Mouse (Mus musculus): Measurements from ENCODE around the gene Elmod3. TPM values are rescaled to one million over a fixed set of nuclear protein-coding genes. Genes with fewer than 3 reads are reported as not detected.

Gene Elmod3
- total and polyA plus RNA-seq, 3 experiments, result 4.2 to 9.0 (median 7.1) TPM

DNA sequence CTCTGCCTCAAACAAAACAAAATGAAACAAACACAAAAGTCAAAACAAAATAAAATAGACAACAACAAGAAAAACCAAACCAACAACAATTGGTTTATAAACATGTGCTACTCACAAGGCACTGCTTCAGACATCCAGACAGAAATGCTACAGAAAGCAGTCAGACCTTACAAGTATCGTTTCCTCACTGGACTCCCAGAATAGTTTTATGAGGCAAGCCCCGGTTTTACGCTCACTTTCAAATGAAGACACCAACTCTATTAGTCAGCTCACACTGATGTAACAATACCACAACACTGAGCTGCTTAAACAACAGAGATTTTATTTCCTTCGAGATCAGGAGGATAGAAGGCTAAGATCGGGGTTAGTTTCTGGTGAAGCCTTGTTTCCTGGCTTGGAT, 75.9 kb downstream of the Elmod3 start (continued):
- 0 out of 2 replicates have a peak, but pooled peaks have one; percentile 25 for TF ChIP-seq JUND (conservative IDR thresholded peaks at IDR 0.05; ENCODE audit: low read depth, low read length)
- TF ChIP-seq HCFC1 (IDR thresholded peaks at IDR 0.05; ENCODE audit: low read depth, low read length), result no peak
- TF ChIP-seq E2F4 (IDR thresholded peaks at IDR 0.05; ENCODE audit: insufficient replicate concordance, low read depth, low read length), result no peak
- TF ChIP-seq POLR2A (IDR thresholded peaks at IDR 0.05; ENCODE audit: low read depth, low read length), result no peak
- TF ChIP-seq ZC3H11A (IDR thresholded peaks at IDR 0.05; ENCODE audit: low read depth, low read length), result no peak
- TF ChIP-seq IRF4 (IDR thresholded peaks at IDR 0.05; ENCODE audit: low read depth, low read length), result peak; percentile 76
- TF ChIP-seq GABPA (IDR thresholded peaks at IDR 0.05; ENCODE audit: insufficient replicate concordance, low read depth, low read length), result no peak

DNA sequence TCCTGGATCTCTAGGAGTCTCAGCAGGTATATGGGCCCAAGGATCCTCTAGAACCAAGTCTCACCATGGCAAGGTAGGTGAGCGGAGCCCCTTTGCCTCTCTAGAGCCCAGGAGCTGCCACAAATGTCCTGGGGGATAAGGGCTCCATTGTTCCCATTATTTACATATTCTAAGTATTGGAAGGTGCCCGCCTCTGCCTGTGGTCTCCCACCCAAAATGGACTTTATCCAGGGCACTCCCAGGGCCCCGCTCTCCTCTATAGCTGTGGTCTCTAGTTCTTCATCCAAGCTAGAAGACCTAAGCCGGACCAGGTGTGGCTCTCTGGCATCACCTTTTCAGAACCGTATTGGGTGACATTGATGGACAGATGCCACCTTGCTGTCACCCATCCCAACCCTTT, 76.6 kb downstream of the Elmod3 start, which contains the start of gene Sh2d6:
Sh2d6 (minus strand) TSS at position 101 of the 400 bp plus-strand sequence.
- TF ChIP-seq NELFE (IDR thresholded peaks at IDR 0.05; ENCODE audit: low read depth, low read length) (no peak), MAZ (IDR thresholded peaks at IDR 0.05; ENCODE audit: low read depth, low read length) (no peak), JUN (IDR thresholded peaks at IDR 0.05; ENCODE audit: insufficient read depth, low read depth, low read length) (no peak), CHD2 (IDR thresholded peaks at IDR 0.05; ENCODE audit: low read length) (no peak), USF2 (conservative IDR thresholded peaks at IDR 0.05; ENCODE audit: low read depth, low read length) (no peak), TBP (conservative IDR thresholded peaks at IDR 0.05; ENCODE audit: low read depth, low read length) (no peak), ZC3H11A (IDR thresholded peaks at IDR 0.05; ENCODE audit: low read depth, low read length) (no peak), E2F4 (IDR thresholded peaks at IDR 0.05; ENCODE audit: insufficient replicate concordance, low read depth, low read length) (no peak), POLR2AphosphoS2 (IDR thresholded peaks at IDR 0.05; ENCODE audit: low read depth, low read length) (no peak), EP300 (IDR thresholded peaks at IDR 0.05; ENCODE audit: low read length) (no peak), SIN3A (IDR thresholded peaks at IDR 0.05; ENCODE audit: low read length) (no peak)
- peaks cover 35 to 67% of the 10 kb centered on the region in 2 experiments for H3K4me1 ChIP-seq (ENCODE audit: control insufficient read depth in 1 of 2, insufficient read depth in 2 of 2)
- peaks cover 0 to 9% of the 10 kb centered on the region in 2 experiments for H3K36me3 ChIP-seq (replicated peaks in 1 of 2; ENCODE audit: control insufficient read depth in 1 of 2, insufficient read depth in 1 of 2, low read length in 1 of 2)
- peak within 1 kb of the TSS; percentile 42; the same call in 1 of the 2 replicates for H3K27ac ChIP-seq (ENCODE audit: insufficient read depth, low read depth)
- dilution Hi-C loops (cut with MboI; ENCODE audit: extremely low pct_ligation_motif_present, extremely low pct_unique_long_range_greater_than_20kb, low sequenced_read_pairs) (no loop called here), in situ Hi-C loops (cut with MboI; ENCODE audit: low pct_ligation_motif_present, low pct_unique_long_range_greater_than_20kb, low sequenced_read_pairs) (no loop called here)
- no peaks in the 10 kb centered on the region for H3K27me3 ChIP-seq (replicated peaks)
- H3K4me2 ChIP-seq (ENCODE audit: insufficient read depth, low read depth, poor library complexity, severe bottlenecking), result peak within 1 kb of the TSS; percentile 70
- peak within 1 kb of the TSS; percentile 27; the same call in 1 of the 2 replicates for H3K9ac ChIP-seq (ENCODE audit: insufficient read depth, low read depth)
- H3K79me2 ChIP-seq (replicated peaks; ENCODE audit: control insufficient read depth, extremely low read depth, insufficient read depth, poor library complexity, severe bottlenecking), result no peaks in the 10 kb centered on the region
- peak within 1 kb of the TSS in 1 of 3 experiments; percentile 22 for H3K4me3 ChIP-seq (replicated peaks in 1 of 3; ENCODE audit: low read depth in 2 of 3, low read length in 2 of 3, poor library complexity in 1 of 3)
- no peaks in the 10 kb centered on the region for H3K9me3 ChIP-seq (replicated peaks; ENCODE audit: low read length)
- no peak for DNase-seq (ENCODE audit: extremely low read depth)

DNA sequence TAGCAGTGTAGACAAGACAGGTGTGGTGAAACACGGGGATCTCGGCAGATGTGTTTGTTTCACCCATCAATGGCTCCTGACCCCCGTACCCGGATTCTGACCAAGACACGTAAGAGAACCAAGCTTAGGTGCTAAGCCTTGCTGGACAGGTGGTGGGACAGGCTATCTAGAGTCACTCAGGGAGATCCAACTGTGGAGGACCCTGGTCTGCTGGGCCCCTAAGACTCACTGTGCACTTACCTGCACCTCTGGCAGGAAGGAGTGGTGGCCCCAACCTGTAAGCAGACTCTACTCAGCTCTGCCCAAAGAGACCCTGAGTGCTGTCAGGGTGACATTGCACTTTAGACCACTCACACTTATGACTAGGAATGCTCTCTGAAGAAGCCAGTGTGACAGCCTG, 77.3 kb downstream of the Elmod3 start:
- TF ChIP-seq NELFE (IDR thresholded peaks at IDR 0.05; ENCODE audit: low read depth, low read length) (no peak), USF1 (IDR thresholded peaks at IDR 0.05; ENCODE audit: low read depth, low read length) (no peak), GABPA (IDR thresholded peaks at IDR 0.05; ENCODE audit: insufficient replicate concordance, low read depth, low read length) (no peak), ZMIZ1 (IDR thresholded peaks at IDR 0.05; ENCODE audit: low read depth, low read length) (no peak), TBP (conservative IDR thresholded peaks at IDR 0.05; ENCODE audit: low read depth, low read length) (no peak), SIN3A (IDR thresholded peaks at IDR 0.05; ENCODE audit: low read length) (no peak), MAZ (IDR thresholded peaks at IDR 0.05; ENCODE audit: low read depth, low read length) (no peak), POLR2A (IDR thresholded peaks at IDR 0.05; ENCODE audit: low read depth, low read length) (no peak), IRF4 (IDR thresholded peaks at IDR 0.05; ENCODE audit: low read depth, low read length) (no peak), JUN (IDR thresholded peaks at IDR 0.05; ENCODE audit: insufficient read depth, low read depth, low read length) (no peak), ETS1 (conservative IDR thresholded peaks at IDR 0.05; ENCODE audit: low read depth, low read length) (no peak), JUND (conservative IDR thresholded peaks at IDR 0.05; ENCODE audit: low read depth, low read length) (no peak), RAD21 (IDR thresholded peaks at IDR 0.05; ENCODE audit: low read depth, low read length) (no peak)
- Histone ChIP-seq H3K36me3 (replicated peaks in 1 of 2; ENCODE audit: control insufficient read depth in 1 of 2, insufficient read depth in 1 of 2, low read length in 1 of 2) (peaks cover 0 to 10% of the 10 kb centered on the region in 2 experiments), H3K27ac (ENCODE audit: insufficient read depth, low read depth) (no peak overlapping the region), H3K4me2 (ENCODE audit: insufficient read depth, low read depth, poor library complexity, severe bottlenecking) (no peak overlapping the region), H3K4me3 (replicated peaks in 1 of 3; ENCODE audit: low read depth in 2 of 3, low read length in 2 of 3, poor library complexity in 1 of 3) (no peak overlapping the region), H3K27me3 (replicated peaks) (no peaks in the 10 kb centered on the region), H3K9ac (ENCODE audit: insufficient read depth, low read depth) (no peak overlapping the region), H3K79me2 (replicated peaks; ENCODE audit: control insufficient read depth, extremely low read depth, insufficient read depth, poor library complexity, severe bottlenecking) (no peaks in the 10 kb centered on the region), H3K4me1 (ENCODE audit: control insufficient read depth in 1 of 2, insufficient read depth in 2 of 2) (peaks cover 35 to 68% of the 10 kb centered on the region in 2 experiments), H3K9me3 (replicated peaks; ENCODE audit: low read length) (no peaks in the 10 kb centered on the region)
- in situ Hi-C loops (cut with MboI; ENCODE audit: low pct_ligation_motif_present, low pct_unique_long_range_greater_than_20kb, low sequenced_read_pairs), result no loop called here
- no peak for DNase-seq (ENCODE audit: extremely low read depth)
- dilution Hi-C loops (cut with MboI; ENCODE audit: extremely low pct_ligation_motif_present, extremely low pct_unique_long_range_greater_than_20kb, low sequenced_read_pairs), result no loop called here
